Mouse (Mus musculus): ENCODE results near the gene Olfr111.
"Not testable (repeated sequence)": the region's sequence is repeated elsewhere in the genome, so short reads cannot be mapped to it uniquely, and the experiment has no call there.

Olfr111 gene

DNA sequence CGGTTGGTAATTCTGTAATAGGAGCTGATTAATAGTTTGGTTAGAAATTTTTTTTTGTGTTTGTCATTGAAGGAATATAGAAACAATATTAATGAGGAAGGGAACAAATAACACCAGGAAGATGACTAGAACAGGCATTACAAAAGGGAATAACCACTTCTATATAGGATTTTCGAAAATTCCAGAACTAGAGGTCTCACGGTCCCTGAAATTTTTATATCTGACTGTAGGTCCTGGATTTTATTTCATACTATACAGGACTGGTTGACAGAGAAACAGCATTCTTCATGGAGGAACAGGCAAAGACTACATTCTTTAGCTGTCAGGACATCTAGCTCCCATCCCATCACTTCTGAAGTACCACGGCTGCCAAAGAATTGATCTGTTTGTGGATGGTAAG lies at the start of gene Olfr111:
TSS of gene Olfr111 (plus strand) at position 301 of the 400 bp plus-strand sequence.
- no peak for DNase-seq (ENCODE audit: low spot score in 2 of 2)

DNA sequence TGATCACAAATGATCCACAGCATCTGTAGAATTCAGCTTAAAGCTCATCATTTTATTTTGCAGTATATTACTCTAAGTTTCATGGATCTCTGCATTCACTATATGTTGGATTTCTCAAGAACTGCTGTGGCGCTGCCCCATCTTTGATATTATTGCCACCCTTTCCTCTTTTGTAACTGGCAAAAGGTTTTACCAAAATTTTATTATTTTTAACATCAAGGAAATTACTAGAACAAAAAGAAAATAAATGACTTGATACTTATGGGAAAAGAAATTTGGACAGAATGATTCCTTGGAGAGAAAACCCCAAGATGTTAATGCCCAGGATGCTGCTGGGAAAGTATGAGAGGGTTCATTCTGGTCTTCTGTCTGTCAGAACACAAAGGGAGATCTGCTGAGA lies 49.2 kb upstream of the Olfr111 start, which contains the start of gene Olfr109:
TSS of gene Olfr109 (plus strand) at position 301 of the 400 bp plus-strand sequence.
- no peak for DNase-seq (ENCODE audit: low spot score in 2 of 2)

DNA sequence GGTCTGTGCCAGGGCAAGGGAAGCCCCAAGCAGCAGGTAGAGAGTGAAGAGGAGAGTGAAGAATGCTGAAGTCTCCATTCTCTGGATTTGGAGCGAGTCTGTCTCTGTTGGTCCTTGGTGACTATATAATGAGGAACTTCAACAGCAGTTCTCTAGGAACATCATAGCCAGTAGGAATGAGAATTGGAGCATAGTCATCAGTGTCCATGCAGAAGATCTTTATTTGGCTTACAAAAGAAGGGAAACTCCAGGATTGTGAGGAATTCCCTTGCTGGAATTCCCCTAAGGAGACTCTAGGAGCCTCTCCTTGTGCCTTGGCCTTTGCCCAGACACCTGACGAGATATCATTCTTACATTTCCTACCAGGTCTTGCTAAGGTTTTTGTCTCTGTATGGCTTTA lies 24.4 kb upstream of the Olfr111 start, which contains the start of gene H2-M2:
TSS of gene H2-M2 (minus strand) at position 101 of the 400 bp plus-strand sequence.
- no peak for DNase-seq (ENCODE audit: low spot score in 2 of 2)

GRCm38 (mm10) chr17:37491930-37492518 lies 15.8 kb upstream of the Olfr111 start, which contains the start of gene Olfr110:
Gene Olfr110 (plus strand): TSS chr17:37492468.
- DNase-seq (ENCODE audit: low spot score in 2 of 2) = no peak

DNA sequence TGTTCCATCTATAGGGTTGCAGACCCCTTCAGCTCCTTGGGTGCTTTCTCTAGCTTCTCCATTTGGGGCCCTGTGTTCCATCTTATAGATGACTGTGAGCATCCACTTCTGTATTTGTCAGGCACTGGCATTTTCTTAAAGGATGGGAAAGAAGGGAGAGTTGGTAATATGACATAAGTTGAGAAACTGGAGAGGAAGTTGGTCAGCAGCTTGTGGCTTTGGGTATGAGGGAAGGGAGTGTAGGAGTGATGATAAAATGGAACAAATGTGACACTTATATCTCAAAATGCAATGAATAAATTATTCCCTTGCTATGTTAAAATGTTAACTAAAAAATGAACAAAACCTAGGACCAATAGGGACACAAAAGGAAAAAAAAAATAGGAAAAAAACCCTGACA lies 16.8 kb downstream of the Olfr111 start:
- not testable (repeated sequence) for DNase-seq (ENCODE audit: low spot score in 2 of 2)

GRCm38 (mm10) chr17:37525427-37525826 lies 17.6 kb downstream of the Olfr111 start:
- DNase-seq (ENCODE audit: low spot score in 2 of 2) = not testable (repeated sequence)

GRCm38 (mm10) chr17:37535173-37535572 lies 27.3 kb downstream of the Olfr111 start:
- DNase-seq (ENCODE audit: low spot score in 2 of 2) = no peak

- DNase-seq (ENCODE audit: low spot score in 2 of 2) = not testable (repeated sequence)
These were observed 30.6 kb downstream of the Olfr111 start for GRCm38 (mm10) chr17:37538416-37538815.

GRCm38 (mm10) chr17:37541454-37542119 lies 33.8 kb downstream of the Olfr111 start:
- DNase-seq (ENCODE audit: low spot score in 2 of 2) = no peak

GRCm38 (mm10) chr17:37543800-37544435 lies 36.1 kb downstream of the Olfr111 start:
- no peak for DNase-seq (ENCODE audit: low spot score in 2 of 2)

DNA sequence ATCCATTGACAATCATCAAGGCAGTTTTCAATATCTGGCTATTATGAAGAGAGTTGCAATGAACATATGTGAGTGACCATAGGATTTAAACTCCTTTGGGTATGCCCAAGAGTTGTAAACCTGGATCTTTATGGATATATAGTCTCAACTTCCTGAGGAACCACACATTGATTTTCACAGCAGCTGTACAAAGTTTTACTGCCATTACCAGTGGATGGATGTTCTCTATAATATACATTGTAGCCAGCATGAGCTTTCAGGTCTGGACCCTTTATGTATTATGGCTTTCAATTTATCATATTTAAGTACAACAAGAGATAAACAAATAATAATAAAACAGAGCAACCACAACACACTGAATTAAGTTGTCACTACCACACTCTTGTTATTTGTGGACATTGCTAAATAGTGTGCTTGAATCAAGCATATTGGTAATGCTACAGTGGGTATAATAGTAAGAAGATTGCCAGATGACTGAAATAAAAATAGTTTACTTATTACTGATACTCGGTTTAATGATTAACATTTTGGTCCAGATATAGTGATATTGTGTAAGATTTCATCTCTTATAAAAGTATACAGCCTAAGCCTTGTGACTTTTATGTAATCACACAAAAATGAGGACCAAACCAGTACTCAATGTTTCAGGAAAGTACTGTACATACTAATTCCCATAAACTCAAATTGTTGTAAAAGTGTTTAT lies 51.2 kb downstream of the Olfr111 start:
- DNase-seq (ENCODE audit: low spot score in 2 of 2) = no peak

DNA sequence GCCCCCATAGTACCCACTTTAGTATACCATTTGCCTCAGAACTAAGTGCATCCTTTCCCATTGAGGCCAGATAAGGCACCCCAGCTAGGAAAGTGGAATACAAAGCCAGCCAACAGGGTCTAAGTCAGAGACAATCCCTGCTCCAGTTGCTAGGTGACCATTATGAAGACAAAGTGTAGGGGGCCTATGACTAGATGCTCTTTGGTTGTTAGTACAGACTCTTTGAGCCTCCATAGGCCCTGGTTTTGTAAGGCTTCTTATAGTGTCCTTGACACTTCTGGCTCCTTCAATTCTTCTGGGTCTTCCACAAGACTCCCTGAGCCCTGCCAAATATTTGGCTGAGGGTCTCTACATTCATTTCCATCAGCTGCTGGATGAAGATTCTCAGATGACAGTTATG lies 61.5 kb downstream of the Olfr111 start, which contains the start of gene Olfr112:
TSS of gene Olfr112 (minus strand) at position 101 of the 400 bp plus-strand sequence.
- no peak for DNase-seq (ENCODE audit: low spot score in 2 of 2)

GRCm38 (mm10) chr17:37577563-37577962 lies 69.7 kb downstream of the Olfr111 start, which contains the start of gene Olfr113:
Gene Olfr113 (minus strand): TSS chr17:37577663.
- DNase-seq (ENCODE audit: low spot score in 2 of 2) = no peak

All from frontal cortex, postnatal 14 days (tissue).